Mouse (Mus musculus): ENCODE measurements around the gene Erp27.
"Not testable (repeated sequence)": the region's sequence is repeated elsewhere in the genome, so short reads cannot be mapped to it uniquely, and the experiment has no call there.

The Erp27 gene

DNA sequence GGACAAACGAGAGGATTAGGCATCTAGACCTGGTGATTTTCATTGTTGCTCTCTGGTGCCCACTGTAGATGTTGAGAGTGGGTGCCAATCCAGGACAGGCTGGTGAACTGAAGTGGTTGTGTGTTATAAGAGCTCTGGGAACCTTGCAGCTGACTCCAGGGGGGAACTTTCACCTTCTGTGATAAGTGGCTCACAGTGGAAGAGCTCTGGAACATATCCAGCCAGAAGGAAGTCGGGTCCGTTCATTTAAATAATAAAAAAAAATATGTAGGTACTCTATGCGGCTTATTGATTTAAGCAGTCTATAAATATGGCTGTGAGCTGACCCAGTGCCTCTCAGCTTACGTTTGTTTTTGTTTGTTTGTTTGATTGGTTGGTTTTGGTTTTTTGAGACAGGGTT, at the start of gene Erp27:
TSS of gene Erp27 (minus strand) at position 101 of the 400 bp plus-strand sequence.
- DNase-seq = no peak

DNA sequence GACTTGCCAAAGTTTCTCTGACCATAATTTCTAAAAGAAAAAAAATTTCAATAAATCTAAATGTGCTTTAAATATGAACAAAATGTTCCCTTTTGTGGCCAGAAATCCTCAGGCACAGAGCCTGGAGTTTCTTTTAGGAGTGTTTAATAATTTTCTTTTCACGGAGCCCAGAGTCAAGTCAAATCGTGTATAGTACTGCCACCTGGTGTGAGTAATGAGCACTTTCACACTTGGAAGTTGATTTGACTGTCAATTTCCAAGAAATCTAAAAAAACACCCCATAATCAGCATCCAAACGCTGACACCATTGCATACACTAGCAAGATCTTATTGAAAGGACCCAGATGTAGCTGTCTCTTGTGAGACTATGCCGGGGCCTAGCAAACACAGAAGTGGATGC, 46.9 kb upstream of the Erp27 start:
- not testable (repeated sequence) for DNase-seq

DNA sequence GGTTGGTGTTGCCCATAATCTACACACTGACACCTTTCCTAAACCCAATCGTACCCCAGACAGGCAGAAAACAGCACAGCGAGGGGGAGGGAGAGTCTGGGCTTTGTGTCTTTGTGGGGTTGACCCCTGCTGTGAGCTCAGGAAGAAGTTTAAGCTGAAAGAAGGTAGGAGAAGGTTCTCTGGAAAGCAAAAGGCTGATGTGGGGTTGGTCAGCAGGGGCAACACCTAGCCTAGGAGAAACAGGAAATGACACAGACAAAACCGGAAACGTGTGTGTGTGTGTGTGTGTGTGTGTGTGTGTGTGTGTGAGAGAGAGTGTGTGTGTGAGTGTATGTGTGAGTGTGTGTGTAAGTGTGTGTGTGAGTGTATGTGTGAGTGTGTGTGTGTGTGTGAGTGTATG, 45.5 kb upstream of the Erp27 start:
- no peak for DNase-seq

DNA sequence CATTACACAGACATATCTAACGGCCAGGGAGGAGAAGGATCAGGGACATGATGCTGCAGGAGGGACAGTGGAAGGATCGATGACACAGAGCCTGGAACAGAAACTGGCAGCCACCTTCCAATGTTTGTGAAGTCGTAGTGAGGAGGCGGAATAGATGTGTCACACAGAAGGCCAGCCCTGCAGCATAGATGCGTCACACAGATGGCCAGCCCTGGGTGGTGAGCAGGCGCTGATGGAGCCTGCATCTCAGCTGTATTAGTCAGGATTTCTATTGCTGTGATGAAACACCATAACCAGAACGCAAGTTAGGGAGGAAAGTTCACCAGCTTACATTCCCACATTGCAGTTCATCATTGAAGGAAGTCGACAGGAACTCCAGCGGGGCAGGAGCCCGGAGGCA, 43.9 kb upstream of the Erp27 start:
- no peak for DNase-seq

DNA sequence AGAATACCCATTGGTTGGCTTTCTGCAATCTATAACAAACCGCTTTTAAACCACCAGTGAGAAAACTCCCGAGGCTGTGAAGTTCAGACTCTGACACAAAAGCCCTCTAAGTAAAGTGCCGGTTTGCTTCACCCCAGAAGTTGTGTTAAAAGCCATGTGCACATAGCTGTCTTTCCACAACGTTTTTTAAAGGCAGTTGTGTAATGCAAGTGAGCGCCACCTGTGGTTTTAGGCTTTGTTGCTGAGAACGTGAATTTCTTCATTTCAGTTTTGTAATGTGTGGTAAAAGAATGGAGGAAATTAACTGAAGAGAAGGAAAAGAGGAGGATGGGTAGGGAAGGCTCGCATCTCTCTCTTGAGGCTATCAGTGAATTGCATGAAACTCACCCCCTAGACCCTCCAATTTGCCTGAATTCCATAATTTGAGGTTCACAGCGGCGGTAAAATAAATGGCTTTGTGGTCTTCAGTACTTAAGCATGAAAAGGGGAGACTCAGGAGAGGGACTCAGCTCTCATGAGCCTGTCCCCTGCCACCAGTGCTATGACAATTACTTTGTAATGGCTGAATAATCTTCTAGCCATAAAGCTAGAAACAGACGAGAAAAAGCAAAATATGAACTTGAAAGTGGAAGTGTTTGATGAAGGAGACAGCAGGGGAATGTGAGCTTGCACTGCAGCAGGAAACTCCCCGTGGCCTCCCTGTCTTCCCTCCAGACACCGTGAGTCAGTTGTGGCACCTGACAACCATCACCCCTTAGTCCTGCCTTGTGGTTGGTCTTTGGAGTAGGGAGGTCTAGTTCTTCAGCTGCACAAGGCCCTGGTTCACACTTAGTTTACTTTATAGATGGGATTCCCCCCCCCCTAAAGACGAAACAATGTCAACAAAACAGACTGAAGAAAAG, 42.9 kb upstream of the Erp27 start:
- no peak for DNase-seq

DNA sequence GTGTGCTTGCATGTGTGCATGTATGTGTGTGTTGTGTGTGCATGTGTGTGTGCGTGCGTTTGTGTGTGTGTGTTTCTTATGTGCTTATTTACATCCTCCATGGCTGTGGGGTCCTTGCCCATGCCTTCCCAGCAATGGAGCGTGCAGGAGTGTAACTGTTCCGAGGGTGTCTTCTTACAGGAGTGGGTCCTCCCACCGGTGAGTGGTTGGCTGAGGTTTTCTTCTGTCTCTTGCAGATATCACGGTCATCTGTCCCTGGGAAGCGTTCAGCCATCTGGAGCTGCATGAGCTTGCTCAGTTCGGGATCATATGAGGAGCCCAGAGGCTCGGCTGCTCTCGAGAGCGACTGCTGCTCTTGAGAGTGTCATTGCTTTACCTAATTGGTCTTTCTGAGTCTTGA, 41.0 kb upstream of the Erp27 start:
- no peak for DNase-seq

DNA sequence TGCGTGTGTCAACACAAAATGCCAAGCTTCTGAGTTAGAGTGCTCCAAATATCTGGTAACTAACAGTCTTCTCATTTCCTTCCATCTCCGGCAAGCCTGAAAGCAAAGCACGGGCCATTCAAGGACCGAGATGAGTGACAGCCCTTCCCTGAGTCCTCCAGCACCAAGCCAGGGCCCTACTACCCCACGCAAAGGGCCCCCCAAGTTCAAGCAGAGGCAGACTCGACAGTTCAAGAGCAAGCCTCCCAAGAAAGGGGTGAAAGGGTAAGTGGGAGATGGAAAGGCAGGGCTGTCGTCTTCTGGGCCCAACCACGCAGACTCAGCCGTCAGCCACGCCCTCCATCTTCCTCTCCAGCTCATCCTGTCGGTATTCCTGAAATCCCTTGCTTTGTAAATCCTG, 37.2 kb upstream of the Erp27 start:
- no peak for DNase-seq

DNA sequence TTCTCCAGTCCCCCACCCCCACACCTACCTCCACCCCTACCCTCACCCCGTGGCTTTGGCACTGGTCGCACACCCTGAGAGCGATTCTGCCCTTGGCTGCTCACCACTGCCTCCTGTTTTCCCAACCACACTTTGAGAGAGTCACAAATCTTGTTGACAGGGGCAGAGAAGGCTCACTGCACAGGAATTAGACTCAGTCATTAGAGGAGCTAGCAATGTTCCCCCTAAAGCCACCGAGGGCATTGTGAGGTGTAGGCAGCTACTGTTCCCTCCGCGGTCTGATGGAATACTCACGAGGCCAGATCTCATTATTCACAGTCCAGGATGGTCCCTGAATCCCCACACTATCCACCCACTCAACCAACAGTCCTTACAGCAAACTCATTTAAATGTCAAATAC, 35.1 kb upstream of the Erp27 start:
- no peak for DNase-seq

DNA sequence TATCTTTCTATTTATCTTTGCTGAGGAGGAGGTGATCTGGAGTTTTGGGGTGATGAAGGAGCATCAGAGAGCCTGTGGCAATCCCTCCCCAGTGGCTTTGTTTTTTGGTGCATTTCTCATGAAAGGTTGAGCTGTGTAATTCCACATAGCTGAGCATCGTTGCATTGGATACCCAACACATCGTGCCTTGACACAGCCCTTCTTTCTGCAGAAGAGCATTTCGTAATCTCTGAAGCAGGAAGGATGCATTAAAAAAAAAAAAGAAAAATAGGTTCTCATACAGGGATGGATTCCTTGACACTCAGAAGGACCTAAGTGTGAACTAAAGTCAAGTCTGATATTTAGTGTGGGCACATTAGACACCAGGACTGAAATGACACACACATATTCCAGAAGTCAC, 33.3 kb upstream of the Erp27 start:
- no peak for DNase-seq

DNA sequence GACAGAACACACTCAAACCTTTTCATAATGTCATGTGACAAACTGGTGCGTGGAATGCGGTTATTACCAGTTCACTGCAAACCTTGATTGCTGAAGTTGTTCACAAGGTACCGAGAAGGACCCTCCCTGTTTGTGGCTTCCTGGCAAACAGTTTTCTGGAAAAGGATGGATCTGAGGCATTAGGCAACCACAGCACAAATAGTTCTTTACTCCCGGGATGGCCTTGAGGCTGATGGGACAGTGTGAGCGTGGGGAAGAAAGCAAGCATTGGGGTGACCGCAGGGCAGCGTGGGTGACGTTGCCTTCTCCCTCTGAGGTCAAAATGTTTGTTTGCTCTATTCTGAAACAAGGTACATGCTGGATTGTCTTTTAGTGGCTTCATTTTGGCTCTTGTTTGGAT, 32.7 kb upstream of the Erp27 start:
- DNase-seq = no peak

DNA sequence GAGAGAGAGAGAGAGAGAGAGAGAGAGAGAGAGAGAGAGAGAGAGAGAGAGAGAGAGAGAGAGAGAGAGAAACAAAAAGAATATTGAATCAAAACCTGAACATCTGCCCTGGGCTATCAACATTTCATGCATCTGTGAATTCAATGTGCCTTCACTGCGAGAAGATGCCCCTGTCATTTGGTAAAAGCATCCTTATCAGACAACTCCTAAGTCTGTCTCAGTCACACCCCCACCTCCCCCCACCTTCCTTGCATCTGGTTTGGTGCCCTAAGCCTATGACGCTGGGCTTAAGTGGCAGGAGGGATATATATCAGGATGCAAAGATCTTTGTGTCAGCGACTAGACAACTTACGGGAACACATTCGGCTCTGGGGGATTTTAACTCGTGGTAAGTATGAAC, 32.2 kb upstream of the Erp27 start:
- no peak for DNase-seq

DNA sequence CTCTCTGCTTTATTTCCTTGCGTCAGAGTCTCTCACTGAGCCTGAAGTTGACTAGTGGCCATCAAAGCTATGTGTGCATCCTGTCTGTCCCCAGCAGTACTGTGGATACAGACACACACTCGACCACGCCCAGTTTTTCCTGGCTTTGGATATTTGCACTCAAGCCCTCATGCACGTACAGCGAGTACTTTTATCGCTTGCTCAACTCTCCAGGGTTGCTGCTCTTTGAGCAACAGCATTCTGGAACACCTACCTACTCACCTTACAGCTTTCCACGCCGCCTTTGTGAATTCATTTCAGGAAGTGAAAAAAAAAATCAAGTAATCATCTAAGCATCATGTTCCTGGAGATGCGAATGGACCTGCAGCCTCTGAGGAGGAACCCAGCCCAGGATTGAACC, 30.9 kb upstream of the Erp27 start:
- DNase-seq = no peak

DNA sequence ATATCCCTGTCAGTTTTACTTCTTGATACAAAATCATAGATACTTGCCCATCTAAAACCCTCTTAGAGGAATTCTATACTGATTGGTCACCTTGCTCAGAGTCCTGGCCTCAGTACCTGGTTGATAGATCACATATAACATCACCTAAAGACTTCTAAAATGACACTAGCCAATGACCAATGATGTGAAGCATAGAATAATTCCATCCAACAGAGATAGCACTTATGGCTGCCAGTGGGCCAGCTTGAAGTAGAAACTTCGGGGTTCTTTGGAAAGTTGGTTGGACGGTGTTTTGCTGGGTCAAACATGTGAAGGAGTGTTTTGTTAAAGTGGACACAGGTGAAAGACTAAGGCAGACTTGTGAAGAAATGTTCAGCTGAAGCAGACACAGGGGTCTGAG, 28.2 kb upstream of the Erp27 start:
- DNase-seq = no peak

DNA sequence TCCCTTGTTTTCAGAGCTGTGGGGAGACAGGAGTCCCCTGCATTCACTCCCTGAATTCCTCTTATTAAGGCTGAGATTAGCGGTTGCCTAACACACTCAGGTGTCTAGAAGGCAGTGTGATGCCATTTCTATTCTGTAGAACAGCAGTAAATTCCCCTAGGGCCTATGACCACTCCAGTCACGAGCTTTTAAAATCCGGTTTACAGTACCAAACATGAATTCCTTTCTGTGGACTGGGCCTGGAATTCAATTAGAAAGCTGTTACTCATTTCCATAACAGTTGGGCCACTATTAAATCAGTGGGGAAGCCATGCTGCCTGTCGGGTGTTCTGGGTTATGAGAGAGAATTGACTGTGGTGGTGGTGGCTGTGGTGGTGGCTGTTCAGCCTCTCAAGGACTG, 25.7 kb upstream of the Erp27 start:
- no peak for DNase-seq

DNA sequence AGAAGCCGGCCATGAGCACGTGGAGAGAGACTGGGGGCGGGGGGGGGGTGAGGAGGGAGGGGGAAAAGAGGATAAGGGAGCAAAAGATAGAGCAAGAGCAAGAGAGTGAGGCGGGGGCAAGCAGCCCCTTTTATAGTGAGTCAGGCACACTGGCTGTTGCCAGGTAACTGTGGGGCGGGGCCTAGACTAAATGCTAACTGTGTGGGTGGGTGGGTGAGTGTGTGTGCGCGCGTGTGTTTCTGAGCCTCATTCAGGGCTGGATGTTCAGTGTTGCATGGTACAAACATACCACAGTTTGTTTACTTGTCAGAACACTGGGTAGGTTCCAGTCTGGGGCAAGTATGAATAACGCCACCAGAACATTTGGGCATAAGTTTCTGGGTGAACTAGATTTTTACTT, 25.0 kb upstream of the Erp27 start:
- no peak for DNase-seq

DNA sequence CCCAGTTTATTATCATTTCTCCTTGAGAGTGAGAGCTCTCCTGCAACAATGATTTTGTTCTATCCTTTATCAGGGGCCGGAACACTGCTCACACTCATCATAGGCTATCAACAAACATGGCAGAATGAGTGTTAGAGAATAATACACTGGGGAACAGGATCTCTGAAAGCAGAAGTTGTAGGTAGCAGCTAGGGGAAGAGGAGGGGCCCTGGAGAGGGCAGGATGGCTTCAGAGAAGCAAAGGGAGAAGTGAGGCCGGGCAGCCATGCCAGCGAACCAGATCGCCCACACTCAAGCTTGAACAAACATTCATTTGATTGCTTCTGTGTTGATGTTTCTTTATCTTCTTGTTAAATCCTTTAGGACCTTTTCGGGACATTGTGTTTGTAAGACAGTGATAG, 24.3 kb upstream of the Erp27 start:
- no peak for DNase-seq

DNA sequence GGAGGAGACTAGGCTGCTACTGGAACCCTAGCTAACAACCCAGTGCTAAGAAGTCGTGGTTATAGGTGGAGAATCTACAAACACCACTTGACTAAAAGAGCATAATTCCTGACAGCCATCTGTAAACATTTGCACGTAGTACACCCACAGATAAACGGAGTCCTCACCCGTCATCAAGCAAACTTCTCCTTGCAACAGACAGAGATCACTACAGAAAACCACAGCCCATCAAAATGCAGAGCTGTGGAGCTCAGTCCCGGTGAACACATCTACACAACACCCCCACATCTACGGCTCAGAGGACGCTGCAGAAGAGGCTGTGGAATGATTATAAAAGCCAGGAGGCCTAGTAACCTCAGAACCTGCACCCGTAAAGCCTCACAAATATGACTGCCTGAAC, 22.5 kb upstream of the Erp27 start:
- DNase-seq = no peak

DNA sequence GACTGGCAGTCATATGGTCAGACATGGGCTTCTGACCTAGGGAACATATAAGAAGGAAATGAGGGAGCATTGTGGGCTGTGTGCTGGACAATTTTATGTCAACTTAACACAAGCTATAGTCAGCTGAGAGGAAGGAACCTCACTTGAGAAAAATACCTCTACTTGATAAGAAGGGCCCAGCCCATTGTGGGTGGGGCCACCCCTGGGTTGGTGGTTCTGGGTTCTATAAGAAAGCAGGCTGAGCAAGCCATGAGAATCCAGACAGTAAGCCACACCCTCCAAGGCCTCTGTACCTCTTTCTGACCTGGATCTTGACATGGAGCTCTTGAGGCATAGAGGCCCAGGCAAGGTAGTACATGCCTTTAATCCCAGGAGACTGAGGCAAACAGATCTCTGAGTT, 21.4 kb upstream of the Erp27 start:
- DNase-seq = no peak

DNA sequence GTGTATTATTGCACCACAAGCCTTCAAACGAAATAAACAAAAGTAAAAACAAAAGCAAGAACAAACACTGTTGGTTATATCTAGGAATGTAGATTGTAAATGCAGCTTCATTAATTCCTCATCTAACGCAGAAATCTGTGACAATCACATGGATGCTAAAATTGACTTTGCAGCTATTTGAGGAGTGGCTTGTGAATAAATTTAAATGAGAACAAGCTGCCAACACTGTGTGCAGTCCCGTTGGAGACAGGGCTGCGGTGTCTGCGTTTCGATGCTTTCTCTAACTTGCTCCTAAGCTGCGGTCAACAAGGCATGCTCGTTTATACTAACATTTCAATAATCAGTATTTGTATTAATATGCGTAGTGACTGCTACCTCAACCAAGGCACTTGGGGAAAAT, 20.3 kb upstream of the Erp27 start:
- no peak for DNase-seq

DNA sequence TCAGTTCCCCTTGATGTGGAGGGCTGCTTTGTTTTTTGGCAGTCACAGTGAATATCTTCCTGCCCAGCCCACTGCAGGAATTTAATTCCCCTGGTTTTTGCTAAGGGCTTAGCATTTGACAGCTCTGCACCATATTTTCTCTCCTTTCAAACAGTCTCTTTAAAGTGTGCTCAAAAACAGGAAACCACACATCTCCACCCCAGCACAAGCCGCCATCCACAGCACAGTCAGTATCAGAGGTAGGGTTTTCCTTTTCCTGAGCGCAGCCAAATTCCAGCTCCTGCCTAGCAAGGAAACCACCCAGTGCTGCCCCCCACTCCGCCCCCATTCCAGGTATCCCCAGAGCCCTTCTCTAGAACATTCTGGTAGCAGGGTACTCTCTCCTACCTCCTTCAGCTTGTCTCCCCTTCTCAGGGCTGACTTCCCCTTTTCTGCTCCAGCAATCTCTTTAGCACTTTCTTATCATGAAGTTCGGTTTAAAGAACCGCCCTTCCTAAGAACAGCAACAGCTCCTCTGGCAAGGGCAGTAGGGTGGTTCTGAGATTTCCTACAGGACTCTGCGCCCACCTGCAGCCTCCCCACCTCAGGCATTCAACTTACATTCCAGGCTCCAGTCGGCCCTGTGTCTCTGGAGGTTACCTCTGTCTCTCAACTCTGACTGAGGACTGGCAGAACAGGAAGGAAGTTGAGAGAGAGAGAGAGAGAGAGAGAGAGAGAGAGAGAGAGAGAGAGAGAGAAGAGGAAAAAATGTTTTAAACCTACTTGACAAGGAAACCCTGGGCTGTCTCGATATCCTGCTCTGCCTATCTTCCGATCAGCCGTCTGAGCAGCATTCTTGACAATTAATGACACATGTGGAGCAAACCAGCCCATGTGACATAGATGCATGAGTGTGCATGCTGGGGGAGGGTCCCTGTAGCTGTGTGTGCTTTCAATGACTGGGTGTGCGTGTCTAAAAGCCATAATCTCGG, 19.4 kb upstream of the Erp27 start, which contains the start of gene Arhgdib:
TSS of gene Arhgdib (minus strand) at position 849 of the 971 bp plus-strand sequence.
- no peak for DNase-seq

DNA sequence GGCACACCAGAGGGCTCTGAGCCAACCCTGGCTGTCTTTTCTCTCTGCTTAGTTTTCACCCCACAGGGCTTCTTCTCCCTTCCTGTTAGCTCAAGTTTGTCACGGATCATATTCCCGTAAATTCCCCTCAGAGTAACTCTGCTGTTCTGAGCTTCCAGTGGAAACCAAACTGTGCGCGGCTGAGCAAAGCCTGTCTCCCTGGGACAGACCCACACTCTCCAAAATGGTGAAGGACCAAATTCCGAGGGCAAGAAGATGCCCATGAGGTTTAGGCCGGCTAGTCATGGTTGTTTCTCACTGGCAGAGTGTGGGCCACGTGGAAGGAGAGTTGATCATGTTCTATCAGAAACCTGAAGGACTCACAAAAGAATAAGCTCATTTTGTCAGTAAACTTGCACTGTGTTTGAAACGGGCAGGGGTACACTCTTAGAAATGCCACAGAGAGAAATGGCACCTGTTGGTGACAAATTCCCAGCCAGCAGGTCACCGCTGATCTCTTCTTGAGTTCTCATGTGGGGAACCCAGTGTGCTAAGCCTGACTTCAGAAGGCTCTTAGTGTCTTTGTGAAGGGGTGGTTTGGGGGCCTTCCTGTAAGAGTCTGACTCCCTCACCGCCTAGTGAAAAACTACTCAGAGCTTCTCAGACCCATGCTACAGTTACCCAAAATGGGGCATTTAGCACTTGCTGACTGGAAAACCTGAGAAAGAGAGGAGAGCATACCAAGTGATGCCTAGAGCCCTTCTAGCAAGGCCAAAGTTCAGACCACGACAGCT, 18.4 kb upstream of the Erp27 start:
- no peak for DNase-seq

DNA sequence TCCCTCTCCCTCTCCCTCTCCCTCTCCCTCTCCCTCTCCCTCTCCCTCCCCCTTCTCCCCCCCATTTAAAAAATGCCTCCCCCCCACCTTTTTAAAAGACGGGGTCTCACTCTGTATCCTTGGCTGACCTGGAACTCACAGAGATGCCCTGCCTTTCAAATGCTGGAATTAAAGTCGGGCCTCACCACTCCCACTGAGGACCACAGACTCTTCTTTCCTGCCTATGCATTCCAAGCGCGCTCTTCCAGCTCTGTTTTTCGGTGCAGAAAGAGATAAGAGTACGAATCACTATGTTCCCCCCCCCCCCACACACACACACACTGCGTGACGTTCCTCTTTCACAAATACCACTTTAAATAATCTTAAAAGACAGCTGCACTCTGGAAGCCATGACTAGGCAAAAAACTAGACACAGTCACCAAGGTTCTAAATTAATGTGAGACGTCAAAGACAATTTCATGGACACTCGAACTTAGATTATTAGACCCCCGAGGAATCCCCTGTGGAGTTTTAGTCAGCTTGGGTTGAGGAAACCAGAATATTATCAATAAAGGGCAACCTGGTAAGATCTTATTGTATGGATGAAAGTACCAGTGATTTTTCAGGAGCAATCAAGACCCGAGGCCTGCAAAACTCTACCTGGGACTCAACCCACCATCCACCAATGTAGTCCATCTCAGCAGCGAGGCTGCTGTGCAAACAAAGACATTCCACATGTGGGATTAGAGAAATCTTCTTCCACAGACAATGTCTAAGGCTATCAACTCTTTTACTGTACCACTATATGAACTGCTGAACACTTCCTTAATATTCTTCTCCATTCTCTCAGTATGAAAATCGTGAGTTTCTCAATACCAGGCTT, 17.6 kb upstream of the Erp27 start:
- DNase-seq = no peak

Data from cerebellum, postnatal 14 days (tissue).